Mouse (Mus musculus) CH12.LX (cell line): Measurements from ENCODE around the gene Cachd1. TPM values are rescaled to one million over a fixed set of nuclear protein-coding genes. Genes with fewer than 3 reads are reported as not detected.

ENCODE experiments used
- DNase-seq: peaks from one replicate; pipeline ENCODE4 v3.0.0-alpha.2; 2013; ENCODE audit errors: extremely low read depth
- H3K27ac ChIP-seq: 2 replicates; pipeline ENCODE4 v1.5.1; 2012; ENCODE audit warnings: low read depth, mild to moderate bottlenecking, control low read depth, moderate library complexity; ENCODE audit not compliant: insufficient read depth
- H3K27me3 ChIP-seq: replicated peaks from 2 replicates; pipeline ENCODE3; 2012; ENCODE audit warnings: inconsistent platforms
- H3K36me3 ChIP-seq, 2 experiments: replicated peaks in 1 of 2; 2 replicates each; pipeline versions ENCODE3 to v1.6.1; 2012; ENCODE audit warnings: inconsistent platforms in 1 of 2, low read length in 1 of 2, mild to moderate bottlenecking in 1 of 2, mixed read lengths in 1 of 2, moderate library complexity in 1 of 2; ENCODE audit not compliant: control insufficient read depth in 1 of 2, insufficient read depth in 1 of 2
- H3K4me1 ChIP-seq, 2 experiments: 2 replicates each; pipeline ENCODE4 v1.6.1; 2012; ENCODE audit warnings: inconsistent platforms in 1 of 2, moderate library complexity in 1 of 2; ENCODE audit not compliant: insufficient read depth in 2 of 2, control insufficient read depth in 1 of 2
- H3K4me2 ChIP-seq: 2 replicates; pipeline ENCODE4 v1.6.1; 2012; ENCODE audit warnings: low read depth, mild to moderate bottlenecking, control low read depth; ENCODE audit not compliant: poor library complexity, insufficient read depth, severe bottlenecking
- H3K4me3 ChIP-seq, 3 experiments: fragments of 150-350 bp in 1 of 3; sonication (generic) in 1 of 3; replicated peaks in 1 of 3; 2 replicates each; pipeline versions ENCODE3 to v1.5.1; 2011 to 2012; ENCODE audit warnings: low read depth in 2 of 3, low read length in 2 of 3, mild to moderate bottlenecking in 2 of 3, moderate library complexity in 2 of 3, control low read depth in 1 of 3, improper control_type of control experiment in 1 of 3, inconsistent platforms in 1 of 3, mixed read lengths in 1 of 3; ENCODE audit not compliant: poor library complexity in 1 of 3
- H3K79me2 ChIP-seq: replicated peaks from 2 replicates; pipeline ENCODE4 v1.6.1; 2012; ENCODE audit warnings: mild to moderate bottlenecking, moderate library complexity; ENCODE audit not compliant: control insufficient read depth, poor library complexity, insufficient read depth, severe bottlenecking; ENCODE audit errors: extremely low read depth
- H3K9ac ChIP-seq: 2 replicates; pipeline ENCODE4 v1.6.1; 2012; ENCODE audit warnings: low read depth, mild to moderate bottlenecking, control low read depth, moderate library complexity; ENCODE audit not compliant: insufficient read depth
- H3K9me3 ChIP-seq: replicated peaks from 2 replicates; pipeline ENCODE3; 2012; ENCODE audit warnings: low read length, inconsistent platforms, mixed read lengths
- CHD1 ChIP-seq: IDR thresholded peaks from 2 replicates; pipeline ENCODE4 v1.6.1; 2012; ENCODE audit warnings: low read depth, low read length, improper control_type of control experiment, inconsistent platforms
- CHD2 ChIP-seq: IDR thresholded peaks from 2 replicates; pipeline ENCODE4 v1.6.1; 2011; ENCODE audit warnings: low read length, improper control_type of control experiment
- CTCF ChIP-seq, 2 experiments: IDR thresholded peaks in 1 of 2; conservative IDR thresholded peaks in 1 of 2; 2 replicates each; pipeline ENCODE4 v1.5.1; 2011 to 2012; ENCODE audit warnings: low read depth in 2 of 2, low read length in 2 of 2, improper control_type of control experiment in 1 of 2, inconsistent platforms in 1 of 2, mild to moderate bottlenecking in 1 of 2, moderate library complexity in 1 of 2
- EP300 ChIP-seq: IDR thresholded peaks from 2 replicates; pipeline ENCODE4 v1.6.1; 2011; ENCODE audit warnings: low read length, improper control_type of control experiment
- GABPA ChIP-seq: IDR thresholded peaks from 2 replicates; pipeline ENCODE4 v1.6.1; 2012; ENCODE audit warnings: low read depth, low read length, improper control_type of control experiment, inconsistent platforms; ENCODE audit not compliant: insufficient replicate concordance
- HCFC1 ChIP-seq: IDR thresholded peaks from 2 replicates; pipeline ENCODE4 v1.6.1; 2012; ENCODE audit warnings: low read depth, mild to moderate bottlenecking, inconsistent platforms, low read length, improper control_type of control experiment
- IRF4 ChIP-seq: IDR thresholded peaks from 2 replicates; pipeline ENCODE4 v1.6.1; 2014; ENCODE audit warnings: low read depth, mild to moderate bottlenecking, inconsistent platforms, low read length, improper control_type of control experiment
- JUN ChIP-seq: IDR thresholded peaks from 2 replicates; pipeline ENCODE4 v1.6.1; 2011; ENCODE audit warnings: low read depth, mild to moderate bottlenecking, low read length, improper control_type of control experiment, moderate library complexity; ENCODE audit not compliant: insufficient read depth
- JUND ChIP-seq: conservative IDR thresholded peaks from 2 replicates; pipeline ENCODE4 v1.6.1; 2011; ENCODE audit warnings: low read depth, low read length, improper control_type of control experiment
- KAT2A ChIP-seq: IDR thresholded peaks from 2 replicates; pipeline ENCODE4 v1.6.1; 2012; ENCODE audit warnings: low read length, improper control_type of control experiment, inconsistent platforms; ENCODE audit not compliant: insufficient replicate concordance
- MAFK ChIP-seq: IDR thresholded peaks from 2 replicates; pipeline ENCODE4 v1.6.1; 2011; ENCODE audit warnings: low read length, improper control_type of control experiment; ENCODE audit not compliant: insufficient replicate concordance
- MAZ ChIP-seq: IDR thresholded peaks from 2 replicates; pipeline ENCODE4 v1.6.1; 2012; ENCODE audit warnings: low read depth, mild to moderate bottlenecking, inconsistent platforms, low read length, improper control_type of control experiment, moderate library complexity
- MEF2A ChIP-seq: IDR thresholded peaks from 2 replicates; pipeline ENCODE4 v1.6.1; 2014; ENCODE audit warnings: low read depth, mild to moderate bottlenecking, inconsistent platforms, low read length, improper control_type of control experiment, borderline replicate concordance
- MXI1 ChIP-seq: IDR thresholded peaks from 2 replicates; pipeline ENCODE4 v1.6.1; 2011; ENCODE audit warnings: mild to moderate bottlenecking, low read depth, low read length, improper control_type of control experiment
- MYC ChIP-seq: IDR thresholded peaks from 2 replicates; pipeline ENCODE4 v1.6.1; 2011; ENCODE audit warnings: low read depth, mild to moderate bottlenecking, improper control_type of control experiment, low read length
- NRF1 ChIP-seq: IDR thresholded peaks from 2 replicates; pipeline ENCODE4 v1.6.1; 2014; ENCODE audit warnings: low read depth, mild to moderate bottlenecking, inconsistent platforms, low read length, improper control_type of control experiment, moderate library complexity
- RCOR1 ChIP-seq: conservative IDR thresholded peaks from 2 replicates; pipeline ENCODE4 v1.6.1; 2012; ENCODE audit warnings: low read depth, mild to moderate bottlenecking, inconsistent platforms, low read length, improper control_type of control experiment
- SIN3A ChIP-seq: IDR thresholded peaks from 2 replicates; pipeline ENCODE4 v1.6.1; 2012; ENCODE audit warnings: low read length, improper control_type of control experiment, inconsistent platforms
- SMC3 ChIP-seq: IDR thresholded peaks from 2 replicates; pipeline ENCODE4 v1.6.1; 2011; ENCODE audit warnings: low read depth, low read length, improper control_type of control experiment
- TCF12 ChIP-seq: IDR thresholded peaks from 2 replicates; pipeline ENCODE4 v1.6.1; 2014; ENCODE audit warnings: low read depth, mild to moderate bottlenecking, inconsistent platforms, low read length, improper control_type of control experiment
- UBTF ChIP-seq: IDR thresholded peaks from 2 replicates; pipeline ENCODE4 v1.6.1; 2012; ENCODE audit warnings: low read depth, mild to moderate bottlenecking, inconsistent platforms, low read length, improper control_type of control experiment, moderate library complexity
- USF1 ChIP-seq: IDR thresholded peaks from 2 replicates; pipeline ENCODE4 v1.6.1; 2014; ENCODE audit warnings: low read depth, mild to moderate bottlenecking, inconsistent platforms, low read length, improper control_type of control experiment
- ZMIZ1 ChIP-seq: IDR thresholded peaks from 2 replicates; pipeline ENCODE4 v1.6.1; 2012; ENCODE audit warnings: low read depth, mild to moderate bottlenecking, inconsistent platforms, low read length, improper control_type of control experiment
- ZNF384 ChIP-seq: IDR thresholded peaks from 2 replicates; pipeline ENCODE4 v1.6.1; 2012; ENCODE audit warnings: low read depth, low read length, improper control_type of control experiment, inconsistent platforms
- dilution Hi-C: fragments of 300-500 bp; cut with MboI; formaldehyde crosslinking; loops from 2 replicates; pipeline ENCODE4 v1.14.3; 2020; ENCODE audit warnings: low sequenced_read_pairs; ENCODE audit not compliant: extremely low pct_unique_long_range_greater_than_20kb, extremely low pct_ligation_motif_present
- in situ Hi-C: fragments of 300-500 bp; cut with MboI; formaldehyde crosslinking; loops from 3 replicates; pipeline ENCODE4 v1.14.3; 2019; ENCODE audit warnings: low sequenced_read_pairs, low pct_ligation_motif_present, low pct_unique_long_range_greater_than_20kb, mixed read lengths
- polyA plus RNA-seq: library from polyadenylated mRNA; unstranded; fragments of >175 nt; gene quantifications from 2 replicates; pipeline ENCODE4 v1.2.1, GENCODE M21; 2012; ENCODE audit warnings: low read depth; ENCODE audit not compliant: insufficient read length
- total RNA-seq, 2 experiments: library from RNA; depleted of rRNA; stranded (reverse); fragments of 300-350 nt in 1 of 2; fragments of >200 nt in 1 of 2; gene quantifications; 2 replicates each; pipeline ENCODE4 v1.2.3; 2012 to 2014

Gene Cachd1
- total and polyA plus RNA-seq, 3 experiments: 0.13 to 0.24 (median 0.20) TPM

DNA sequence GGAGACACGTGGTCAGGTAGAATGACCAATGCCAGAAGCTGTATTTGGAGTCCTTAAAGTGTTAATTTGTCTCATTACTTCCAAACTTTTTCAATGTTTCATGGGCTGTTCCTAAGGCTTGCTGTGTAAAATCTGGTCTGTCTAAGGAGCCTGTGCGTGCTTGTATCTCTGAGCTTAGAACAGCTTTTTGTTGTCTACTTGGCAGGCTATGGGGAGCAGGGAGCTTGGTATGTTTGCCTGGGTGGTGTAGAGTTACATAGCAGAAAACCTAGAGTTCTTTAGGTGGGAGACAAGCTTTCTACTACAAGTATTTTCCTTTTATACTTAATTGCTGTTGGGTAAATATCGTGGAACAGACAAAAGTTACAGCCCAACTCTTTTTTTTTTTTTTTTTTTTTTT lies 150.1 kb downstream of the Cachd1 start:
- H3K27ac ChIP-seq: no peak overlapping the region
- in situ Hi-C loops: no loop called here
- H3K4me2 ChIP-seq: no peak overlapping the region
- TF ChIP-seq HCFC1 (no peak), USF1 (no peak), SIN3A (no peak), ZNF384 (no peak), CTCF (conservative IDR thresholded peaks at IDR 0.05 in 1 of 2, IDR thresholded peaks at IDR 0.05 in 1 of 2; ENCODE audit: low read depth in 2 of 2, low read length in 2 of 2) (no peak), ZMIZ1 (no peak), MYC (no peak), GABPA (no peak), JUND (no peak), MXI1 (no peak), EP300 (no peak)
- H3K4me1 ChIP-seq: no peaks in the 10 kb centered on the region
- H3K9me3 ChIP-seq: no peaks in the 10 kb centered on the region
- no peak for DNase-seq
- peaks cover 39% of the 10 kb centered on the region for H3K27me3 ChIP-seq
- H3K36me3 ChIP-seq: no peaks in the 10 kb centered on the region
- dilution Hi-C loops: no loop called here
- no peak overlapping the region for H3K4me3 ChIP-seq
- no peak overlapping the region for H3K9ac ChIP-seq
- H3K79me2 ChIP-seq: no peaks in the 10 kb centered on the region

DNA sequence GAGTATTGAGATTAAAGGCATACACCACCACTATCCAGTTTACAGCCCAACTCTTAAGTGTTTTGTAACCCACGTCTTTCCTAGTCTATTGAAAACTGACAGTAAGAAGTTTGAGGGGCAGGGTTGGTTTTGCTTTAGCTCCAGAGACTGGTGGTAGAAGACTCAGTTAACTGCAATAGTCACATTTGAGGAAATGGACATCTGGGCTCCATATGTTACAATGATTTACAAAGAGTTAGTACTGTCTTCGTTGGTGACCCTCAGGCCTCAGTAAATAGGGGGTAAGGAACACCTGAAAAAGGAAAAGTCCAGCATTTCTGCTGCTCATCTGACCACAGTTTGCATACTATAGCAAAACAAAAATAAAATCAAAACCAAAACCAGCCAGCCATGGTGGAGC lies 150.6 kb downstream of the Cachd1 start:
- in situ Hi-C loops (no loop called here), dilution Hi-C loops (no loop called here)
- H3K4me3 ChIP-seq: no peak overlapping the region
- H3K9me3 ChIP-seq: no peaks in the 10 kb centered on the region
- H3K79me2 ChIP-seq: no peaks in the 10 kb centered on the region
- H3K27me3 ChIP-seq: peaks cover 38% of the 10 kb centered on the region
- H3K36me3 ChIP-seq: no peaks in the 10 kb centered on the region
- no peak overlapping the region for H3K27ac ChIP-seq
- no peak overlapping the region for H3K9ac ChIP-seq
- no peaks in the 10 kb centered on the region for H3K4me1 ChIP-seq
- no peak for DNase-seq
- TF ChIP-seq USF1: no peak
- no peak for TF ChIP-seq CHD2
- TF ChIP-seq MAZ: no peak
- no peak for TF ChIP-seq JUN
- no peak for TF ChIP-seq HCFC1
- TF ChIP-seq ZNF384: no peak
- no peak for TF ChIP-seq MAFK
- no peak overlapping the region for H3K4me2 ChIP-seq

- Histone ChIP-seq H3K4me3 (no peak overlapping the region), H3K79me2 (no peaks in the 10 kb centered on the region), H3K27ac (no peak overlapping the region), H3K4me1 (peaks cover 12 to 20% of the 10 kb centered on the region in 2 experiments), H3K27me3 (peaks cover 81% of the 10 kb centered on the region), H3K9me3 (peaks cover 8% of the 10 kb centered on the region), H3K4me2 (no peak overlapping the region), H3K36me3 (no peaks in the 10 kb centered on the region), H3K9ac (no peak overlapping the region)
- DNase-seq: no peak
- no peak for TF ChIP-seq MAZ
- no peak for TF ChIP-seq EP300
- no peak for TF ChIP-seq GABPA
- TF ChIP-seq IRF4: no peak
- TF ChIP-seq RCOR1: no peak
- no peak for TF ChIP-seq NRF1
- no peak for TF ChIP-seq MYC
- no peak for TF ChIP-seq KAT2A
- no peak for TF ChIP-seq MEF2A
- no peak for TF ChIP-seq TCF12
- no peak for TF ChIP-seq UBTF
- no peak for TF ChIP-seq CTCF (conservative IDR thresholded peaks at IDR 0.05 in 1 of 2, IDR thresholded peaks at IDR 0.05 in 1 of 2; ENCODE audit: low read depth in 2 of 2, low read length in 2 of 2)
- TF ChIP-seq JUN: no peak
- TF ChIP-seq CHD1: no peak
- TF ChIP-seq SMC3: no peak
- in situ Hi-C loops (no loop called here), dilution Hi-C loops (no loop called here)
Observed at GRCm38 (mm10) chr4:100943689-100944088, 167.2 kb downstream of the Cachd1 start.
